Mouse (Mus musculus) E14TG2a.4 (cell line): ENCODE data around the gene Mgp.

Experiments used
- CTCF ChIP-seq: conservative IDR thresholded peaks from 2 replicates; pipeline ENCODE4 v1.5.1; 2014; ENCODE audit warnings: low read length
- NANOG ChIP-seq: IDR thresholded peaks from 2 replicates; pipeline ENCODE4 v1.6.1; 2014; ENCODE audit warnings: borderline replicate concordance, low read length, mixed read lengths

DNA sequence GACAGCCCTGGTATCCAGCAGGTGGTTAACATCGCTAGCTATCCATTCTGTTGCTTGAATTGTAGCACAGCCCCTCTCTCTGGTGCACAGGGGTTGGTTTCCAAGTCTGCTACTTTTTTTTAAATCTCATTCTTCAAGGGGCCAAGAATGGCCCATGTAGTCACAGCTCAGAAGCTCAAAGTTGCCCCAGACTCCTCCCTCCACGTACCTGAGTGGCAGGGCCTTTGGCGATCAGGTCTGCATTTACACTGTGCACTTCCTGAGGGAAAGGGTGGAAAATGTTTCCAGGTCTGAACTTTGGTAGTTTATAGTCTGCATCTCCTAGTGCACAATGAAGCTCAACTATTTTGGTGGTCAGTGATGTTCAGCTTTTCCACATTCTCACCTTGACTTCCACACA is 28.4 kb downstream of the Mgp start:
- TF ChIP-seq CTCF (no peak), NANOG (no peak)
